Mouse (Mus musculus) megakaryocyte, adult 5-6 weeks (primary cell): ENCODE measurements around the gene Rab3gap2. TPM values are rescaled to one million over a fixed set of nuclear protein-coding genes. Genes with fewer than 3 reads are reported as not detected.

ENCODE experiments used
- ATAC-seq: 2 replicates; pipeline ENCODE4 v1.8.0; 2016; ENCODE audit warnings: mild to moderate bottlenecking, inconsistent platforms; ENCODE audit not compliant: poor library complexity, severe bottlenecking
- total RNA-seq, 2 experiments: library from RNA; stranded (forward) in 1 of 2; stranded (reverse) in 1 of 2; fragments of 153-499, 151-499 nt in 1 of 2; fragments of 221-1000, 200-1000 nt in 1 of 2; gene quantifications; 2 replicates each; pipeline versions ENCODE4 v1.2.3 to v1.2.4; 2015 to 2017

Gene Rab3gap2
- total RNA-seq, 2 experiments from 2014 or later, result 20.6 to 25.7 TPM

GRCm38 (mm10) chr1:185328721-185329610, 125.0 kb downstream of the Rab3gap2 start, which contains the start of gene Iars2:
TSS of gene Iars2 (minus strand) at chr1:185329396.
- ATAC-seq, result peak; percentile 69

- ATAC-seq, result no peak
Measured at GRCm38 (mm10) chr1:185329851-185330250, 125.9 kb downstream of the Rab3gap2 start.

DNA sequence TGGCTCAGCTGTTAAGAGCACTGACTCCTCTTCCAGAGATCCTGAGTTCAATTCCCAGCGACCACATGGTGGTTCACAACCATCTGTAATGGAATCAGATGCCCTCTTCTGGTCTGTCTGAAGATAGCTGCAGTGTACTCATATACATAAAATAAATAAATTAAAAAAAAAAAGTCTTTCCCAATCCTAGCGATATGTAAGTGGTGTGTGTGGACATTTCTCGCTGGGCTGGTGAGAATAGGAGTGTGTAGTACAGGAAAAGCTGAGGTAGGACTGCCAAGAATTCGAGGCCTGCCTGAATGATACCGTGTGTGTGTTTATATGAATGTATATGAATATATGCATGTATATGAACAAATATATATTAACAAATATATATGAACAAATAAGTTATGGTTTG, 127.4 kb downstream of the Rab3gap2 start:
- ATAC-seq, result no peak

GRCm38 (mm10) chr1:185331983-185332430, 128.1 kb downstream of the Rab3gap2 start, which contains the start of gene Bpnt1:
TSS of gene Bpnt1 (plus strand) at chr1:185332149.
- ATAC-seq, result peak; percentile 81

DNA sequence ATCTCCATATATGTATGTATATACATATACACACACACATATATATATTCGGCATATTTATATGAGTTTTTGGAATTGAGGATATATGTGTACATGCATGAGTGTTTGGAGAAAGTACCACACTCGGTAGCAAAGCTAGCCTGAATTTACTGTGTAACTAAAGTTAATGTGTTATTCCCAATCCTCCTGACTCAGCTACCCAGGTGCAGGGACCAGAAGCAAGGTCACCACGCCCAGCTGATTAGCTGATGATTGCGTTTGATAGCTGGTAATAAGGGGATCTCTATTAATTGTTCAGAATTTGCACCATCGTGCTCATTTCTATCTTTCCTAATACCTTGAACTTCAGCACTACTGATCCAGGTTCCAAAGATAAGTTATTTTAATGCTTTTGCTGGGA, 129.7 kb downstream of the Rab3gap2 start:
- ATAC-seq, result no peak

DNA sequence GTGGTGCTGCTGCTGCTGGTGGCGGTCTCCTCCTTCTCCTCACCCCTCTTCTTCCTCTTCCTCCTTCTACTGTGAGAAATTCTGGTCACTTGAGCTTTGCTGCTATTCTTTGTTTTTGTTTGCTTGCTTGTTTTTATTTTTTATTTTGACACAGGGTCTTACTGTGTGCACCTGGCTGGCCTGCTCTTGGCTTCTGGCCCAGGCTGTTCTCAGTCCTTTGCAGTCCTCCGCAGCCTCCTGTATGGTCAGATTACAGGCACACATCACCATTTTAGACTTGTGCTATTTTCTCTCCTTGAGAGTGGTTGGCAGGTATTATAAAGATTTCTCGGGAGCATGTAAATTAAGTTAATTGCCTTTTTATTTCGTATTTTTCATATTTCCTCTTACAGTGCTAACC, 130.2 kb downstream of the Rab3gap2 start:
- ATAC-seq, result no peak

DNA sequence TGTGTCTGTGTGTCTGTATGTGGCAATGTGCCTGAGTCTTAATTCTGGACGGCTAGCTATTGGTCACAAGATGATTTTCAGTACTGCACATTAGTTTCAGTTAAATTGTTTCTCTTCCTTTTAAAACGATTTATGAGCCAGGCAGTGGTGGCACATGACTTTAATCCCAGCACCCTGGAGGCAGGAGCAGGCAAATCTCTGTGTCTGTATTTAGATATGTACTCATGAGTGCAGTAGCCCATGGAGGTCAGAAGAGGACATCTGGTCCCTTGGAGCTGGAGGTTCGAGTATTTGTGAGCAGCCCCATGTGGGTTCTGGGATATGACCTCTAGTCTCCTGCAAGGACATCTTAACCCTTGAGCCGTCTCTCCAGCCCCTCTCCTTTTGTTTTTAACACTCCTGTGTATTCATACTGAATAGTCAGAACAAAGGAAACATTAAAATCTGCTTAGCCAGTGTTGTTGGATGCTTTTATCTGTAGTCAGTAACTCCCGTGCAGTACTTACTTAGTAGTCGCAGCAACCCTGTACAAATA, 131.4 kb downstream of the Rab3gap2 start:
- ATAC-seq, result no peak

Other genes starting within 250 kb of the Rab3gap2 start
- 0.05 and 0.13 TPM in 2 replicates for gene Mark1, start 204.5 kb upstream of the Rab3gap2 start, total RNA-seq (2015)
- not detected in 2 replicates for gene Mark1, start 204.5 kb upstream of the Rab3gap2 start, total RNA-seq (2017)
- gene Iars2, start 125.3 kb downstream of the Rab3gap2 start, total RNA-seq (2015), result 20.7 and 23.0 TPM in 2 replicates
- 26.4 and 27.6 TPM in 2 replicates for gene Iars2, start 125.3 kb downstream of the Rab3gap2 start, total RNA-seq (2017)
- 8.4 and 9.8 TPM in 2 replicates for gene Bpnt1, start 128.0 kb downstream of the Rab3gap2 start, total RNA-seq (2015)
- 19.4 and 29.0 TPM in 2 replicates for gene Bpnt1, start 128.0 kb downstream of the Rab3gap2 start, total RNA-seq (2017)
- gene Eprs, start 158.9 kb downstream of the Rab3gap2 start, total RNA-seq (2015), result 31.7 and 33.6 TPM in 2 replicates
- 68.0 and 69.3 TPM in 2 replicates for gene Eprs, start 158.9 kb downstream of the Rab3gap2 start, total RNA-seq (2017)